Mouse (Mus musculus) urinary bladder, postnatal 0 days (tissue): ENCODE measurements around the gene Reg3d. TPM values are rescaled to one million over a fixed set of nuclear protein-coding genes. Genes with fewer than 3 reads are reported as not detected.

Experiments used
- polyA plus RNA-seq: library from polyadenylated mRNA; unstranded; fragments of >200 nt; fragmentation: Nextera tagmentation; extraction: Ambion mirVana; gene quantifications from 2 replicates; pipeline ENCODE4 v1.2.1, GENCODE M21; 2015

Gene Reg3d
- not detected in 2 replicates for polyA plus RNA-seq

GRCm38 (mm10) chr6:78378765-78379164, at the start of gene Reg3d:
Gene Reg3d (minus strand): TSS chr6:78378865.

GRCm38 (mm10) chr6:78422411-78422810, 43.7 kb upstream of the Reg3d start, which contains the start of gene Reg1:
Gene Reg1 (plus strand): TSS chr6:78422711.

GRCm38 (mm10) chr6:78395323-78395722, 16.7 kb upstream of the Reg3d start, which contains the start of gene Reg2:
Gene Reg2 (plus strand): TSS chr6:78395623.

GRCm38 (mm10) chr6:78380409-78380808, 1.7 kb upstream of the Reg3d start, which contains the start of gene Reg3a:
Gene Reg3a (plus strand): TSS chr6:78380709.

GRCm38 (mm10) chr6:78370357-78370756, 8.3 kb downstream of the Reg3d start, which contains the start of gene Reg3b:
Gene Reg3b (plus strand): TSS chr6:78370657.

Other genes starting within 250 kb of the Reg3d start
- gene Reg3b, start 8.2 kb downstream of the Reg3d start, polyA plus RNA-seq: not detected in 2 replicates
- not detected in 2 replicates for gene Reg3a, start 1.8 kb upstream of the Reg3d start, polyA plus RNA-seq
- not detected in 2 replicates for gene Reg2, start 16.8 kb upstream of the Reg3d start, polyA plus RNA-seq
- not detected in 2 replicates for gene Reg1, start 43.8 kb upstream of the Reg3d start, polyA plus RNA-seq
- gene Reg3g, start 90.0 kb upstream of the Reg3d start, polyA plus RNA-seq: 0.23 and 0.36 TPM in 2 replicates